Mouse (Mus musculus): ENCODE data around the gene Lag3.
"Not testable (repeated sequence)": the region's sequence is repeated elsewhere in the genome, so short reads cannot be mapped to it uniquely, and the experiment has no call there.

Lag3 gene

GRCm38 (mm10) chr6:124900801-124901480 is 10.6 kb downstream of the Lag3 start:
- DNase-seq (ENCODE audit: extremely low read depth, low read depth): no peak

- no peak for DNase-seq (ENCODE audit: extremely low read depth, low read depth)
Measured at GRCm38 (mm10) chr6:124900056-124900800, 11.3 kb downstream of the Lag3 start.

- DNase-seq (ENCODE audit: extremely low read depth, low read depth): no peak
Measured at GRCm38 (mm10) chr6:124898359-124898758, 13.1 kb downstream of the Lag3 start.

- DNase-seq (ENCODE audit: extremely low read depth, low read depth): not testable (repeated sequence)
Measured at GRCm38 (mm10) chr6:124894113-124894512, 17.4 kb downstream of the Lag3 start.

- DNase-seq (ENCODE audit: extremely low read depth, low read depth): no peak
Measured at GRCm38 (mm10) chr6:124890997-124891396, 20.5 kb downstream of the Lag3 start.

- no peak for DNase-seq (ENCODE audit: extremely low read depth, low read depth)
Measured at GRCm38 (mm10) chr6:124888555-124889125, 22.9 kb downstream of the Lag3 start.

GRCm38 (mm10) chr6:124887986-124888385 is 23.5 kb downstream of the Lag3 start, which contains the start of gene Cd4:
TSS of gene Cd4 (minus strand) at chr6:124888221.
- no peak for DNase-seq (ENCODE audit: extremely low read depth, low read depth)

- DNase-seq (ENCODE audit: extremely low read depth, low read depth): no peak
Measured at GRCm38 (mm10) chr6:124885956-124886381, 25.5 kb downstream of the Lag3 start.

GRCm38 (mm10) chr6:124884714-124885500 is 26.6 kb downstream of the Lag3 start:
- no peak for DNase-seq (ENCODE audit: extremely low read depth, low read depth)

- DNase-seq (ENCODE audit: extremely low read depth, low read depth): no peak
Measured at GRCm38 (mm10) chr6:124883351-124883750, 28.2 kb downstream of the Lag3 start.

- DNase-seq (ENCODE audit: extremely low read depth, low read depth): no peak
Measured at GRCm38 (mm10) chr6:124881821-124882220, 29.7 kb downstream of the Lag3 start.

GRCm38 (mm10) chr6:124879390-124879789 is 32.1 kb downstream of the Lag3 start:
- DNase-seq (ENCODE audit: extremely low read depth, low read depth): no peak

GRCm38 (mm10) chr6:124874348-124874747 is 37.2 kb downstream of the Lag3 start:
- no peak for DNase-seq (ENCODE audit: extremely low read depth, low read depth)

- no peak for DNase-seq (ENCODE audit: extremely low read depth, low read depth)
Measured at GRCm38 (mm10) chr6:124866560-124866959, 44.9 kb downstream of the Lag3 start.

- DNase-seq (ENCODE audit: extremely low read depth, low read depth): no peak
Measured at GRCm38 (mm10) chr6:124865766-124866362, 45.6 kb downstream of the Lag3 start.

GRCm38 (mm10) chr6:124863658-124864298 is 47.7 kb downstream of the Lag3 start, which contains the start of gene Gpr162:
TSS of gene Gpr162 (minus strand) at chr6:124863983.
- no peak for DNase-seq (ENCODE audit: extremely low read depth, low read depth)

- no peak for DNase-seq (ENCODE audit: extremely low read depth, low read depth)
Measured at GRCm38 (mm10) chr6:124863125-124863657, 48.3 kb downstream of the Lag3 start.

GRCm38 (mm10) chr6:124862406-124863124 is 48.9 kb downstream of the Lag3 start:
- no peak for DNase-seq (ENCODE audit: extremely low read depth, low read depth)

GRCm38 (mm10) chr6:124861802-124862201 is 49.7 kb downstream of the Lag3 start:
- DNase-seq (ENCODE audit: extremely low read depth, low read depth): no peak

GRCm38 (mm10) chr6:124861266-124861665 is 50.2 kb downstream of the Lag3 start:
- no peak for DNase-seq (ENCODE audit: extremely low read depth, low read depth)
